Mouse (Mus musculus): ENCODE measurements around the gene Helq. TPM values are rescaled to one million over a fixed set of nuclear protein-coding genes. Genes with fewer than 3 reads are reported as not detected.

Gene Helq
- polyA plus RNA-seq (2015; fragmentation: Nextera tagmentation; extraction: Ambion mirVana) = 18.6 and 21.1 TPM in 2 replicates

- Histone ChIP-seq H3K27ac (peak within 1 kb of the TSS; percentile 69), H3K4me1 (replicated peaks) (peaks cover 18% of the 10 kb centered on the region), H3K9me3 (no peaks in the 10 kb centered on the region), H3K36me3 (peaks cover 36% of the 10 kb centered on the region), H3K4me3 (peak within 1 kb of the TSS; percentile 87), H3K9ac (peak within 1 kb of the TSS; percentile 93), H3K4me2 (peak within 1 kb of the TSS; percentile 87), H3K27me3 (no peaks in the 10 kb centered on the region)
- WGBS = under 1% methylated on average over 67 of the region's 67 CpGs
- ATAC-seq (ENCODE audit: low FRiP score) = peak; percentile 98
These were observed at the start of gene Helq, which contains the start of gene Mrps18c for GRCm38 (mm10) chr5:100798165-100798860. TSS of gene Helq (minus strand) at chr5:100798598. TSS of gene Mrps18c (plus strand) at chr5:100798627.

DNA sequence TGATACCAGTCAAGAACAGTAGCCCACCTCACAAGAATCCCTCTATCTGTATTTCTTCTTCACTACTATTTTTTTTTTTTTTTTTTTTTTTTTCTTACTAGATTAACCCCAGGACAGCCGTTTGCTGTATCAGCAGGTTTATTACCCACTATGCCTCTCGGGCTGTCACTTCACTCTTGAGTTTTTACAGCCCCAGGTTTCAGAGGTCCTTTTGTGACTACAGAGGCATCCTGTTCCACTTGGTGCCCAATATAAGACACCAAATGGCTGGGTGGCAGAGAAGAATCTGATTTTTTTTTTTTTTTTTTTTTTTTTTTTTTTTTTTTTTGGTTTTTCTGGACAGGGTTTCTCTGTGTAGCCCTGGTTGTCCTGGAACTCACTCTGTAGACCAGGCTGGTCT, 48.7 kb upstream of the Helq start:
- H3K9ac ChIP-seq = no peak overlapping the region
- no peak for ATAC-seq (ENCODE audit: low FRiP score)

DNA sequence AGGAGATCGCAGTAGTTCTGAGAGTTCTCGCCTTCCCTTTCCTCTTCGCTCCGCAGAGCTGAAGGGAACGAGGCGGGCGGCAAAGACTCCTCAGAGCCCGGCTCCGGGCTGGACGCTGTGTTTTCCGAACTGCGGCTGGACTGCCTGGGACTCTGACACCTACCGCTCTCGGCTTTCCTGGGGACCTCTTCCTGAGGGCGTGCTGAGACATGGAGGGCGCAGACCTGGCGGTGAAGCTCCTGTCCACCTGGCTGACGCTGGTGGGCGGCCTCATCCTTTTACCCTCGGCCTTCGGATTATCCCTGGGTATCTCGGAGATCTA, 48.2 kb upstream of the Helq start:
- peak overlapping the region; percentile 99 for H3K4me2 ChIP-seq
- H3K36me3 ChIP-seq = no peaks in the 10 kb centered on the region
- H3K4me1 ChIP-seq (replicated peaks) = peaks cover 21% of the 10 kb centered on the region
- ATAC-seq (ENCODE audit: low FRiP score) = peak; percentile 39; the same call in 1 of the 2 replicates
- H3K27me3 ChIP-seq = peaks cover 72% of the 10 kb centered on the region
- 1% methylated on average over 22 of the region's 22 CpGs for WGBS
- H3K27ac ChIP-seq = no peak overlapping the region
- peak overlapping the region; percentile 59 for H3K4me3 ChIP-seq
- peaks cover 7% of the 10 kb centered on the region for H3K9me3 ChIP-seq
- H3K9ac ChIP-seq = peak overlapping the region; percentile 71

More for the DNA sequence above, 48.7 kb upstream of the Helq start:
- Histone ChIP-seq H3K4me1 (replicated peaks) (peaks cover 21% of the 10 kb centered on the region), H3K36me3 (no peaks in the 10 kb centered on the region), H3K27me3 (peaks cover 72% of the 10 kb centered on the region), H3K9me3 (peaks cover under 1% of the 10 kb centered on the region), H3K4me2 (peak overlapping the region; percentile 99), H3K4me3 (peak overlapping the region; percentile 59), H3K27ac (no peak overlapping the region)
- 16% methylated on average over 2 of the region's 2 CpGs for WGBS

DNA sequence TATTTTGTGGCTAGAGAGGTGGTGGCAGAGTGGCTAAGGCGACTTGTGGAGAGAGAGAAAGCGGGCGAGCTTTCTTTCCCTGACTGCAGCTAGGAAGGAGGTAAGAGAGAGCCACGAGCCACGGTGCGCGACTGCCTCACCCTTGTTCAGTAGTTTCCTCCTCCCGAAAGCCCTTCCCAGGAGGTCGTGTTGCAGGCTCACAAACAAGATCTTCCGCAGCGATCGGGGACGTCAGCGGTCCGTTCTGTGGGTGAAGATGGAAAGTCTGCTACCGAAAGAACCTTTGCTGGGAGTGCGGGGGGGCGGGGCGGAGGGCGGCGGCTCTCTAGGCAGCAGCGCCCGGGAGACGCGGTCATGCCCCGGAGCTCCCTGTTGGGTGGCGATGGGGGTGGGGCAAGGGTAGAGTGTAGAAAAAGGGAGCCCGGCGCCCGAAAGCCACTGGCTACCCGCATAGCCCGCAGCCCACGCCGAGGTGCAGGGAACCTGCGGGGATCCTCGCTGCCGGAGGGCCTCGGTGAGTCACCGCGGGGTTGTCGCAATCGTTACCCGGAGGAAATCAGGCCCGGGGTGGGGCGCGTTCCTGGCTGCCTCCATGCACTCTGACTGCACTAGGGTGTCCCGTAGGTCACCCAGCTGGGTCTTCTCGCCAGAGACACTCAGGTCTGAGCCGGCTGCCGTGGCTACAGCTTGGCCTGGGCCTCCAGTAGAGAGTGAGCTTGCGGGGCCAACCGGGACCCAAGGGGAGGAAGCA, 47.6 kb upstream of the Helq start:
- ATAC-seq (ENCODE audit: low FRiP score) = peak; percentile 63
- Histone ChIP-seq H3K9me3 (peaks cover 8% of the 10 kb centered on the region), H3K4me3 (peak overlapping the region; percentile 59), H3K4me1 (replicated peaks) (peaks cover 21% of the 10 kb centered on the region), H3K9ac (peak overlapping the region; percentile 71), H3K4me2 (peak overlapping the region; percentile 99), H3K36me3 (no peaks in the 10 kb centered on the region), H3K27me3 (peaks cover 72% of the 10 kb centered on the region), H3K27ac (no peak overlapping the region)
- WGBS = 0% methylated on average over 52 of the region's 52 CpGs

DNA sequence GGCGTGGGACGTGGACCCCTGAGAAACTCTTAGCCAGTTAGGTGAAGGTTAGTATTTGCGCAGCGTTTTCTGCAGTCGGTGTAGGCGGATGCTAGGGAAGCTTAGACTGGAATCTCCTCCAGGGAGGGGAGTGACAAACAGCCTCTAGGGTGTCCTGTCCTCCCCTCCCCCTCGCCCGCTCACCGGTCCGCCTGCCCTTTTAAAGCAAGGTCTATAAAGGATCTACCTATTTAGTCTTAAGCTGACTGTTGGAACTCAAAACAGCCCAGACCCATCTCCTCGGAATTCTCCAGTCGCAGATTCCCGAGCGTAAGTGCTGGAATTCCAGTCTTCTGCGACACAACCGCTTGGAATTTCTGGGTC, 47.1 kb upstream of the Helq start, which contains the start of gene Gpat3:
TSS of gene Gpat3 (plus strand) at position 229 of the 363 bp plus-strand sequence.
- Histone ChIP-seq H3K9me3 (peaks cover 8% of the 10 kb centered on the region), H3K9ac (peak within 1 kb of the TSS; percentile 71), H3K4me1 (replicated peaks) (peaks cover 21% of the 10 kb centered on the region), H3K4me2 (peak within 1 kb of the TSS; percentile 99), H3K36me3 (no peaks in the 10 kb centered on the region), H3K27me3 (peaks cover 72% of the 10 kb centered on the region), H3K4me3 (peak within 1 kb of the TSS; percentile 59), H3K27ac (no peak within 1 kb of the TSS)
- no peak for ATAC-seq (ENCODE audit: low FRiP score)
- WGBS = under 1% methylated on average over 16 of the region's 16 CpGs

- Histone ChIP-seq H3K4me3 (no peak overlapping the region), H3K4me2 (no peak overlapping the region), H3K27me3 (peaks cover 71% of the 10 kb centered on the region), H3K9me3 (peaks cover 8% of the 10 kb centered on the region), H3K36me3 (no peaks in the 10 kb centered on the region), H3K4me1 (replicated peaks) (peaks cover 21% of the 10 kb centered on the region), H3K9ac (no peak overlapping the region), H3K27ac (no peak overlapping the region)
- no peak for ATAC-seq (ENCODE audit: low FRiP score)
- WGBS = 63% methylated on average over 3 of the region's 3 CpGs
These were observed 46.1 kb upstream of the Helq start for GRCm38 (mm10) chr5:100844485-100844884.

DNA sequence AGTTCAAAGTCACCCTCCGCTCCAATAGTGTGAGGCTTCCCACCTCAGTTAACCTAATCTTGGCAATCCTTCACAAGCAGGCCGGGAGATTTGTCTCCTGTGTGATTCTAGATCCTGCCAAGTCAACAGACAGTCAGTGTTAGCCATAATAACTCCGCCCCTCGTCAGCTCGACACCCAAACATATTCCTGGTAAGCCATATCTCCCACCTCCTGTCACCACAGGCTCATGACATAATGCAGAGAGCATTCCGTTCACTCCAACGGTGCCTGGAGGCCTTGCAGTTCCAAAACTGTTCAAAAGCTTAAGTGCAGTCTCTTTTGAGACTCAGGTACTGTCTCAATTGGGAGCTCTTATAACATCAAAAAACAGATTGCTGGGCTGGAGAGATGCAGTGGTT, 39.5 kb upstream of the Helq start:
- peaks cover 11% of the 10 kb centered on the region; the same call in 1 of the 2 replicates for H3K27me3 ChIP-seq
- H3K4me2 ChIP-seq = no peak overlapping the region
- 94% methylated on average over 7 of the region's 7 CpGs for WGBS
- H3K9ac ChIP-seq = no peak overlapping the region
- peaks cover 8% of the 10 kb centered on the region for H3K9me3 ChIP-seq
- H3K36me3 ChIP-seq = no peaks in the 10 kb centered on the region
- no peaks in the 10 kb centered on the region for H3K4me1 ChIP-seq (replicated peaks)
- H3K4me3 ChIP-seq = no peak overlapping the region
- H3K27ac ChIP-seq = no peak overlapping the region
- no peak for ATAC-seq (ENCODE audit: low FRiP score)

- 0 out of 2 replicates have a peak, but pooled peaks cover 4% of the 10 kb centered on the region for H3K27me3 ChIP-seq
- no peak overlapping the region for H3K4me3 ChIP-seq
- 79% methylated on average over 9 of the region's 9 CpGs for WGBS
- ATAC-seq (ENCODE audit: low FRiP score) = no peak
- no peaks in the 10 kb centered on the region for H3K4me1 ChIP-seq (replicated peaks)
- no peak overlapping the region for H3K9ac ChIP-seq
- H3K27ac ChIP-seq = no peak overlapping the region
- no peaks in the 10 kb centered on the region for H3K36me3 ChIP-seq
- no peaks in the 10 kb centered on the region for H3K9me3 ChIP-seq
- no peak overlapping the region for H3K4me2 ChIP-seq
These were observed 37.6 kb upstream of the Helq start for GRCm38 (mm10) chr5:100835862-100836538.

- ATAC-seq (ENCODE audit: low FRiP score) = no peak
- Histone ChIP-seq H3K4me2 (no peak overlapping the region), H3K4me3 (no peak overlapping the region), H3K27me3 (0 out of 2 replicates have a peak, but pooled peaks cover 4% of the 10 kb centered on the region), H3K36me3 (no peaks in the 10 kb centered on the region), H3K4me1 (replicated peaks) (no peaks in the 10 kb centered on the region), H3K27ac (no peak overlapping the region), H3K9me3 (no peaks in the 10 kb centered on the region), H3K9ac (no peak overlapping the region)
- 92% methylated on average over 2 of the region's 2 CpGs for WGBS
These were observed 35.4 kb upstream of the Helq start for GRCm38 (mm10) chr5:100833841-100834240.

DNA sequence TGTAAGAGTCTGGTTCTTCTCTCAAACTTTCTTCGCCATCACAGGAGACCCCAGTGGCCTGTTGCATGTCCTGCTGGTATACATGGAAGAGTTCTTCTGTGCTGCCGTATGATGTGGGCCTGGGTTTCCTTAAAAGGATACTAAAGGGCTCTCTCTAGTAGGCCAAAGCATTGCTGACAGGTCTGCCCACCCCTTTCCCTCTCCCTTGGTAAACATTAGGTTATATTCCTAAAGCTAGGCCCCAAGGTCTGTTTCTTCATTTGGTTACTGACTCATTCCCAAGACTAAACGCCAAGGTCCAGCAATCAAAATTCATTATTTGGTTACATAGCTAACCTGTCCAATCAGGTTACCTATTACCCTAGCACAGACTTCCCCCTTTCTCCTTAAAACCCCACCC, 34.3 kb upstream of the Helq start:
- H3K9ac ChIP-seq = no peak overlapping the region
- no peak for ATAC-seq (ENCODE audit: low FRiP score)
- no peak overlapping the region for H3K27ac ChIP-seq
- H3K9me3 ChIP-seq = no peaks in the 10 kb centered on the region
- no peak overlapping the region for H3K4me3 ChIP-seq
- H3K36me3 ChIP-seq = no peaks in the 10 kb centered on the region
- H3K27me3 ChIP-seq = 0 out of 2 replicates have a peak, but pooled peaks cover 4% of the 10 kb centered on the region
- H3K4me2 ChIP-seq = no peak overlapping the region
- H3K4me1 ChIP-seq (replicated peaks) = no peaks in the 10 kb centered on the region
- 91% methylated on average over 3 of the region's 3 CpGs for WGBS

DNA sequence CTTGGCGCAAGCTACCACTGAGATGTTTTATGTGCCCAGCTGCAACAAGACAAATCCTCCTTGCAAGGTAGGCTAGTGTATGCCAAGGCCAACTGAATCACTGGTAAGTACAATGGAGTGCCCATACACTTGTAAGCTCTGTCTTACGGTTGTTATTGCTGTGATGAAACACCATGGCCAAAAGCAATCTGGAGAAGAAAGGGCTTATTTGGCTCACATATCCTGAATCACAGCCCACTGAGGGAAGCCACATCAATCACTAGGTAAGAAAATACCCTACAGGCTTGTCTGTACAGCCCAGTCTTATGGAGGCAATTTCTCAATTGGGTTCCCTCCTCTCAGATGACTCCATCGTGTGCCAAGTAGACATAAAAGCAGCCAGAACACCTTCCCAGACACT, 30.3 kb upstream of the Helq start:
- Histone ChIP-seq H3K36me3 (no peaks in the 10 kb centered on the region), H3K27me3 (0 out of 2 replicates have a peak, but pooled peaks cover 3% of the 10 kb centered on the region), H3K4me3 (no peak overlapping the region), H3K9ac (no peak overlapping the region), H3K27ac (no peak overlapping the region), H3K4me2 (no peak overlapping the region), H3K4me1 (replicated peaks) (no peaks in the 10 kb centered on the region), H3K9me3 (no peaks in the 10 kb centered on the region)
- no peak for ATAC-seq (ENCODE audit: low FRiP score)
- 86% methylated on average over 3 of the region's 3 CpGs for WGBS

- H3K27me3 ChIP-seq = 0 out of 2 replicates have a peak, but pooled peaks cover 7% of the 10 kb centered on the region
- H3K4me3 ChIP-seq = no peak overlapping the region
- H3K36me3 ChIP-seq = no peaks in the 10 kb centered on the region
- H3K4me1 ChIP-seq (replicated peaks) = no peaks in the 10 kb centered on the region
- no peak for ATAC-seq (ENCODE audit: low FRiP score)
- no peak overlapping the region for H3K4me2 ChIP-seq
- H3K9me3 ChIP-seq = no peaks in the 10 kb centered on the region
- no peak overlapping the region for H3K27ac ChIP-seq
- WGBS = 81% methylated on average over 7 of the region's 7 CpGs
- no peak overlapping the region for H3K9ac ChIP-seq
These were observed 28.1 kb upstream of the Helq start for GRCm38 (mm10) chr5:100826531-100826930.

Data from hindbrain, embryonic 13.5 days (tissue).